Mouse (Mus musculus) monocyte, adult 59 days (primary cell): ENCODE measurements around the gene Anks3. TPM values are rescaled to one million over a fixed set of nuclear protein-coding genes. Genes with fewer than 3 reads are reported as not detected.

ENCODE experiments used
- total RNA-seq, 2 experiments: library from RNA; stranded (reverse); gene quantifications; one replicate each; pipeline ENCODE4 v1.2.4; 2023

Anks3 gene
- 10 to 100 TPM; 32.1 to 42.8 TPM for total RNA-seq

DNA sequence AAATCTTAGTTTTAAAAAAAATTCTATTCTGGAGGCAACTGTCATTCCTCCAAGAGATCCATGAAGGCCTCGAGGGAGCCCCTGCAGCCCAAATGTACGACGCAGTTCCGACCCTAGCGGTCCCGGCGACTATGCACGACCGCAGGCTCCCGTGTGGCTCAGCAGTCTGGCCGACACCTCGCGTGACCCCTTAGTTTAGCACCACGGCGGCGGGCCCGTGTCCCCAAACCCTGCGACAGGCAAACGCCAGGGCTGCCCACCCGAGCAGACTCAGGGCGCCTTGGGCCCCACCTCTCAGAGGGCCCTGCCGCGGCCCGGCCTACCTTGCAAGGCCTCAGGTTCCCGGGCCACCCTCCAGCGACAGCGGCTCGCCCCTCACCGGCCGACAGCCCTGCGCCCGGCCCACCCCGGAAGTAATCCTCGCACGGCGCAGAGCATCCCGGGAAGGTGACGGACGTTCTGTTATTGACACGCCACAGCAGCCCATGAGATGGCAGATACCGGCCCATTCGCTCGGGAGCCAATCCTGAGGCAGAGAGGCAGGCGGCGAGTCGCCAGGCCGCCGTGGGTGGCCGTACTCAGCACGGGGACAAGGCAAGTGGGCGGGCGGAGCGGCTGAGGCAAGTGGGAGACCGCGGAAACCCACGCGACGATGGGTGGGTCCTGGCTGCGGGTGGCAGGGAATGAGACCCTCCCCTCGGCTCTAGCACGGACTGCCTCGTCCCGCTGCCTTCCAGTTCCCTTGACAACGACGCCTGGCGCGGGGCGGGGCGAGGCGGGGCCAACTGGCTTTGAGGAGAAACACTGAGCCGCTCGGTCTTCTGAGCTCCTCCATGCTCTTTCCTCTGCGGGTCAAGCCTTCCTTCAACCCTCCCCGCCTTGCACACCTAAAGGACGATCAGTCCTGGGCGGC, at the start of gene Anks3:
Gene Anks3 (minus strand): TSS at position 409 of the 913 bp plus-strand sequence.

GRCm38 (mm10) chr16:5013054-5013838, 49.2 kb upstream of the Anks3 start, which contains the start of gene Rogdi:
Rogdi (minus strand) TSS chr16:5013553.

DNA sequence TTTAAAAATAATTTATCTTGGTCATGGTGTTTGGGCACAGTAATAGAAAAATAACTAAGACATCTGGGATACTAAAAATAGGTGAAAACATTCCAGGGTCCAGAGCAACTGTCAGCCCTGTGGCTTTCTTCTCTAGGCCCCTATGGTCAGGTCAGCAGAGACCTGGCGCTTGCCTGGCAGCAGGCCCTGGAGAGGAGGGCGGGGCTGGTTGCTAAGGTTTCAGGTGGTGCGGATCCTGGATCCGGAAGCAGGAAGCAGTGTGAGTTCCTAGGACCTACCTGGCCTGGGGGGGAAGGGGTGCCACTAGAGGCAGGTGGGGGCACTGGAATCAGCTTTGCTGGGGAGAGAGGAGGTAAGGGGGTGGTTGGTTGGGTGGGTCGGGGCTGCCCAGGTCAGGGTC, 43.1 kb upstream of the Anks3 start, which contains the start of gene Smim22:
Gene Smim22 (plus strand): TSS at position 222 of the 400 bp plus-strand sequence.

GRCm38 (mm10) chr16:4997553-4997952, 33.5 kb upstream of the Anks3 start, which contains the start of gene Sept12:
Sept12 (minus strand) TSS chr16:4997852.

DNA sequence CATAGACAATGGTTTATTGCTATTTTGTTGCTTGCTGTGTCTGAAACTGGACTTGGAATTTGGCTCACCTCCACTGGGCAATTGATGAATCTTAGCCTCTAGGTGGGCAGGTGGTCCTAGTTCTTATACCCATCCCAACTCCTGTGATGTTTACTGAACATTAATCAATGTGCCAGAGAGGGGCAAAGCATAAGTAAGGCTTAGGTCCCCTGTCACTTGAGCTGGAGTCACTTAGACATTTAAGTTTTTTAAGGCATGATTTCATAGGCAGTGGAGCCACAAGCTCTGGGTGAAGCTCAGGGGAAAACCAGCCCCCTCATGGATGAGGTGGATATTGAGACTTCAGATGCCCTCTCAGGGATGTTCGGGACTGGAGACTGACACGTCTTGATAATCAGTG, 25.5 kb downstream of the Anks3 start, which contains the start of gene Nudt16l1:
Gene Nudt16l1 (plus strand): TSS at position 301 of the 400 bp plus-strand sequence.

Other genes with a start within 250 kb of the Anks3 start
- gene Nmral1, start 244.8 kb downstream of the Anks3 start, total RNA-seq: 10 to 100 TPM in 1 of 2 experiments, 1 to 10 TPM in 1; 9.1 to 11.6 TPM
- 10 to 100 TPM; 63.6 to 81.5 TPM for gene Hmox2, start 237.8 kb downstream of the Anks3 start, total RNA-seq
- 10 to 100 TPM; 39.5 to 44.0 TPM for gene Cdip1, start 173.9 kb downstream of the Anks3 start, total RNA-seq
- gene 4930562C15Rik, start 128.8 kb downstream of the Anks3 start, total RNA-seq: not detected
- gene Ubald1, start 83.9 kb downstream of the Anks3 start, total RNA-seq: 10 to 100 TPM; 80.9 to 88.1 TPM
- 10 to 100 TPM; 67.1 to 77.5 TPM for gene Mgrn1, start 78.0 kb downstream of the Anks3 start, total RNA-seq
- gene Nudt16l1, start 25.4 kb downstream of the Anks3 start, total RNA-seq: 10 to 100 TPM; 32.8 to 40.9 TPM
- gene Sept12, start 33.6 kb upstream of the Anks3 start, total RNA-seq: not detected
- gene Smim22, start 43.1 kb upstream of the Anks3 start, total RNA-seq: not detected
- 10 to 100 TPM; 85.5 to 87.1 TPM for gene Rogdi, start 49.3 kb upstream of the Anks3 start, total RNA-seq
- gene Glyr1, start 85.7 kb upstream of the Anks3 start, total RNA-seq: 100 to 1,000 TPM; 117 to 122 TPM
- gene Ubn1, start 85.9 kb upstream of the Anks3 start, total RNA-seq: 10 to 100 TPM; 72.0 to 76.6 TPM
- under 1 TPM; 0.13 to 0.27 TPM for gene Ppl, start 168.2 kb upstream of the Anks3 start, total RNA-seq
- gene Sec14l5, start 182.9 kb upstream of the Anks3 start, total RNA-seq: not detected
- 10 to 100 TPM; 62.3 to 71.2 TPM for gene Nagpa, start 239.8 kb upstream of the Anks3 start, total RNA-seq